Mouse (Mus musculus) liver (tissue): ENCODE measurements around the gene Adra2a.

Experiments
- DNase-seq: peaks from one replicate; pipeline ENCODE4 v3.0.0-alpha.2; 2020; ENCODE audit warnings: mixed read lengths

Adra2a gene

GRCm38 (mm10) chr19:54081303-54081702 lies 37.4 kb downstream of the Adra2a start:
- no peak for DNase-seq

DNA sequence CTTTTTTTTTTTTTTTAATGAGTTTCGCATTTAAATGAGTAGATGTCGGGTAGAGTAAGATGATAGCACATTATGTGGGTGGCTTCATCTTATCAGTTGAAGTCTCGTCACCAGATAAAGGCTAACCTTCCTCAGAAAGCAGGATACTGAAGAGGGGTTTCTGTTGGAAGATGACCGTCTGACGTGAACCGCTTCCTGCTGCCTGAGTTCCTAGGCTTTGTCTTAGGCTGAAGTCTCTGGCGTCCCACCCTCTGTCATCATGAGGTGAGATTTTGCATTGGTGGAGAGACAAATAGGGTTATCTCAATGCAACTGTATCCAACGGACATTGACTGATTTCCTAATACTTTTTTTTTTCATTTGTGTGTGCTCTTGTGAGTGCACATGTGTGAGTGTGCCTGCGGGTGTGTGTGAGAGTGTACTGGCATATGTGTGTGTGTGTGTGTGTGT lies 37.8 kb downstream of the Adra2a start:
- DNase-seq, result no peak

DNA sequence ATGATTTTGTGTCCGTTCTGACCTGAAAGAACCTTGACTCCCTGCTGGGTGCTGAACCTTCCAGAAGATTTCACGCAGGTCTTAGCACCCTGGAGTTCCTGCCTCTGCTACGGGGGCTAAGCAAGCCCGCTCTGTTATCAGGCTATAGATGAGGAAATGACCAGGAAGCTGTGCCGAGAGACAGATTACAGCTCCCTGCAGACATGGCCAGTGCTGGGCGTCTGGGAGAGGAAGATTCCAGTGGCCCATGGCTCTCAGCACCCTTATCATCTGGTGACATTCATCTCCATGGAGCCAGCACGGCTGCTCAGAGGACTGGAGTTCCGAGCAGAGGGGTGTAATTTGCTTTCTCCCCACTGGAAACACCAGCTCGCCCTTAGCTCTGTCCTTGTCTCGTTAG lies 43.4 kb downstream of the Adra2a start:
- peak; percentile 71 for DNase-seq

- no peak for DNase-seq
Measured at GRCm38 (mm10) chr19:54093599-54093998, 49.6 kb downstream of the Adra2a start.

DNA sequence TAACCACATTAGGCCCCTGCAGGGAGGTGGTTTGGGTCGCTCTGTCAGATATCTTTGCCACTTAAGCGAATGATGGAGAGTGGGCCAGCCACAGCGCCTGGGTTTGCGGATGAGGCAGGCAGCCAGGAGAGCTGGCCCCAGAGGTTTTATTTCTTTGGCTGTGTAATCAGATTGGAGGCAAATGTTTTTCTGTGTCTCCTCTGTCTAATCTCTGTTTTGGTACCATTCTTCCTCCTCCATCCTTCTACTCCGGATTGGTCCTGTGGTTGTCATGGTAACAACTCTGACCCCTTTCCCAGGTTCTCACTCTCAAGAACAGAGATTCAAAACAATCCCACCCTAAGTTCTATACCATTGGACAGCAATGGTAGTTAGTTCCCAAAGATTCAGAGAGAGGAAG lies 51.8 kb downstream of the Adra2a start:
- no peak for DNase-seq

DNA sequence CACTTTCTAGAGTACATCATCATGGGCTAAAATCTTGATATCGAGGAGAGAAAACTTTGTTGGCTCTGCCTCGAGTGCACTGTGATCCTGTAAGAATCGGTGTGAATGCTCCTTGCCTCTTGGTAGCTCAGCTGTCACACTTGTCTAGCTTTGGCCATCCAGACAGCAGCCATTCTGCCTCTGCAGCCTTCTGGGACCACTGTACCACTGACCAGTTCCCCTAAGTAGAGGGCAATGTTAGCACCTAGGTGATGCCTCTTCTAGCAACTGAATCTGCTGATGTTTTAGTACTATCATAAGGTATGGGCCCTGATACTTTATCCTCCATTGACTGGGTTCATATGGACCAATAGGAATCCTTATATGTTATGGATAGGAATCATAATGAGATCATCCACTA lies 54.4 kb downstream of the Adra2a start:
- no peak for DNase-seq
